Mouse (Mus musculus): ENCODE results near the gene Mipol1.

Gene Mipol1

DNA sequence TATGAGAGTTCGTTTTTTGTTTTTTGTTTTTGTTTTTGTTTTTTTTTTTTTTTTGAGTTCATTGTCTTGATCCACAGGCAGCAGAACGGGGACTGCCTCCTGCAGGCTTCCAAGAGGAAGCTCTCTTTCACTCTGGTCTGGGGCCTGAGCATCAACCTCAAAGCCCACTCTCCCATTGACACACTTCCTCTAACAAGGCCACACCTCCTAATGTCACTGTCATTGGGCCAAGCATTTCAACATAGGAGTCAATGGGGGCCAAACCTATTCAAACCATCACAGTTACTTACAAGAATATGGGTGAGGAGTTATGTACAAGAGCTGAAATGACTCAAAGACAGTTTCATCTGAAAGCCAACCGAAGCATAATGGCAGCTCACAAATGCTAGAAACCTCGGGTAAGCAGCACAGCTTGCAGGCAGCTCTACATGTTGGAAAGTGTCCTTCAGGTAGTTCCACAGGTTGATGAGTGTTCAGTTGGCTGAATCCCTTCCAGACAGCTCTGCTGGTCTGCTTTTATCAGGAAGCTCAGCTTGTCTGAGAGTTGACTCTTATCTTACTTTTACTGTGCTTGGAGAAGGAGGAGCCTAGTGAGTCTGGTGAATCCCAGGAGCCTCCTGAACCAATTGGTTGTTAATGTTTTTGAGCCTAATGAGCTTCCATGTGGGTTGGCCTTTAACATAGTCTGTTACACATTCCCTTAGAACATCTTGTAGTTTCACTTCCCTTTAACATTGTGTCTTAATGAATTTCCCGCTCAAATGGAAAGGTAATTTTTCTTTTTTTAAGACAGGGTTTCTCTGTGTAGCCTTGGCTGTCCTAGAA is 13.7 kb downstream of the Mipol1 start:
- no peak for DNase-seq (ENCODE audit: low spot score in 2 of 2)

DNA sequence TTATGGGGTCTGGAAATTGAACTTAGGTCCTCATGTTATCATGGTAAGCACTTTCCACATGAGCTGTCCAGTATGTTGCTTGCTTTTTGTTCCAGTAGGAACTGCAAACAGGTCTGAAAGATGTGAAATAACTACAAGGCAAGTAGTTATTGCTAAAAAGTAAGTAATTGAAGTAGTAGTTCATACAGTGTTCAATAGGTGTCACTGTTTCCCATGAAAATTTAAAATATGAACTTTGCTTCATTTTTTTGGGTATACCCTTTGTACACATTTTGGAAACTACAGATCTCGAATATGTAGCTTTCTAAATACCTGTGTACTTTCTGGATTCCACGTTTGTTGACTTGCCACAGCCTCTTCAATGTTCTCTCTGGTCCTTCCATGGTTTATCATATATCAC is 28.3 kb downstream of the Mipol1 start:
- no peak for DNase-seq (ENCODE audit: low spot score in 2 of 2)

DNA sequence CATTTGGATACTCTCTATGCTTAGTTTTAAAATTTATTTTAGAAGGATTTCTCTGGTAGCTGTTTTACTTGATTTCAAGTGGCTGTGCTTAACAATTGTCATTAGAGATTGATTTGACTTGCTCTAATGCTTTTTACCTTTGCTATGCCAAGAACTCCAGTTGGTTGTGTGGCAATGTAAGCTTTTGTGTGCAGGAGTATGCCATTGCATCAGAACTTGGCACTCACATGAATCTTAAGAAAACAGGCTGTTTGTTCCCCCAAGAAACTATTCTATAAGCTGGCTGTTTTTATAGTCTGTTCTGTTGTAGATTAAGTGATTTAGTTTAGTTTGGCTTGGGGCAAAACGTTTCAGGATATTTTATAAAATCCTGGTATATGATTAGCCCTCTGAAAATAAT is 45.2 kb downstream of the Mipol1 start:
- DNase-seq (ENCODE audit: low spot score in 2 of 2): no peak

DNA sequence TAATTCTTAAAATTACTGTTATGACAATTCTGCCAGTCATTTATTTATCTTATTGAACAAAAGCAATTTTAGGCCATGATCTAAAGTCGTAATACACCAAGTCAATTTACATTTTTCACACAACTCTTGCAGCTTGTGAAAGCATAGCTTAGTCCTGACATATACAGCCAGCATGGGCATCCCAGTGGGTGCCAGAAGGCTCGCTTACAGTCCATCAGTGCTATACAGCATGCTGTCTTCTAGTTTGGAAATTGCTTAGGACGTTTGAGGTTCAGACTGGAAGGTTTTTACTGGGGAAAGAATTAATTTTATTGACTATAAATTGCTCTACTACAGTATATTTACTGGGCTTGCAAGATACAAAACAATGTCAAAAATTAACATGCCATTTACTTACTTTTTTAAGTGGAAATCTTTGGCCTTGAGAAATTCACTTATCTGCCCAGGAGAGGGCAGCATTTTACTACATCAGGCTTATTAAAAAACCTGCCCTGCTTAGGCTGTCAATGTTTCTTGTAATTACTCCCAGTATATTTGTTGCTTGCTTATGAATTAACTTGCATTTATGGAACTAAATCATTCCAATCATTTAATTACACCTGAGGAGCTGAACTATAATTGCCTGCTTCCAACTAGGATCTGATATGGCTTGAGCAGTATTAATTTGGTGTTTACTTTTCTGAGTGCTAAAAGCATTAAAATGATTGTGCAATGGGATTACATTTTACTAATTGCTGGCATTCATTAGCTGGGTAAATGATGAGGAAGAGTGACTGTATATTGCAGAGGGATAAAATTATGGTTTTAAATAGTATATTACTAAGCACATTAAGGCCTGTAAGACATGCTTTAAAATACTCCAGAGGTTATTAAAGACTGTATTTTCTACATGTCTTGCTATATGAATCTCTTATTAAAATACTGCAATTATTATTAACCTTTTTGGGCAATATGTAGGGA is 51.2 kb downstream of the Mipol1 start:
- peak in 1 of 2 experiments; percentile 8 for DNase-seq (ENCODE audit: low spot score in 2 of 2)

DNA sequence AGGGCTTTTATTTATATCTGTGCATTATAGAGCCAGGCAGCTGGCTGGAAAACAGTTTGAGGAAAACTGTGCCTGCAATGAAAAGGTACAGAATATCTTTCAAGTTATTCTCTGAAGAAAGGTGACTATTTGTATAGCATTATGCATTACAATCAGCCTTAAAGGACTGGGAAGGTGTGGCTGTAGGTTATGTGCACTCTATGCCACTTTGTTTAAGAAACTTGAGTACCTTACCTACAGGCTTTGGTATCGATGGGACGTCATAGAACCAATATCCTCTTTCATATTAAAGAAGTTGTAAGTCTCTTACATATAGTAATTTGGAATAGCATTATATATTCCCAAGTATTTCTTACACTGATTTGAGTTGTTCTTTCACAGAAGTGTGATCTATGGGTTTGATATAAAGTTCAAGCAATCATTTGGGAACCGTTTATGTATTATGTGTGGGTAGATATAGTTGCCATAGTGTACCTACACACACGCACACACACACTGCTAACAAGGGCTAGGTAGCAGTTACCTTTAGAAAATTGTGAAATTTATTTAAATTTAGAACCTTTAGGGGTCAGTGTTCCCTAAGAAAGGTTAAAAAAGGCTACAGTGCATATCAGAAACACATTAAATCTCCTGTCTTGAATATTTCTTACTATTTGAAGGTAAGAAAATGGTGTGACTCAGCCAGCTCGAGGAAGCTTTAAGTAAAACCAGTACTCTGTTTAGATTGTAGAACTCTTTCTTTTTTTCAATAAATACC is 55.3 kb downstream of the Mipol1 start:
- no peak for DNase-seq (ENCODE audit: low spot score in 2 of 2)

DNA sequence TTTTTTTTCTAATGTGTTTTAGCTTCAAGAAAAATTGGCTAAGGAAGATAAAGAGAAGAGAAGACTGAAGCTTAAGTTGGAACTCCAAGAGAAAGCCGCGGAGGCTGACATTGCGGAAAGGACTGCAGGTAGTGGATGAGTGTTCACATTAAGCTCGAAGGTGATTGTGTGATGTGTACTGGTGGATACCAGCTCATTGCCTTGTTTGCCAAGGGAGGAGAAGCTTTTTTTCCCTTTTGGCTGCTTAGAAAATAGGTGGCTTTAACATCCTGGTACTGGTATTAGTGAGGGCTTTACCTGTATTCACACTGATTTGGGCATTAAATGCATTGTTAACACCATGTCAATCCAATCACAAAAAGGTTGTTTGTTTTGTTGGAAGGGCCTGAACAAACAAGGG is 77.1 kb downstream of the Mipol1 start:
- no peak for DNase-seq (ENCODE audit: low spot score in 2 of 2)

DNA sequence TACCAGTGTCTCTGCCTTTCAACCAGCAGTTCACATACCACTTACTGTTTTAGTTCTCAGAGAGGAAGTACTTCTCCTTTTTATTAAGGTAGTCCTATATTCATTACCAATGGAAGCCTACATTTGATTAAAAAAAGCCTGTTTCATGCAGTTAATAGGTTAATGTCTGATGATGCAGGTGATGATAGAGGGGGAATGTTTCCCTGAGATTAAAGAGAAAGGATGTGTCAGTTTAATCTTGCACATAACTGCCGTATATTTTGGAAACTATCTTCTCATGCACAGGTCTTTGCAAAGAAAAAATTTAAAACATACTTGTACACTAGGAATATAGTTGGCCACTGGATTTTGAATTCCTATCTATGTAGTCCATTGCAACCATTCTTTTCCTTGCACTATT is 77.5 kb downstream of the Mipol1 start:
- no peak for DNase-seq (ENCODE audit: low spot score in 2 of 2)

DNA sequence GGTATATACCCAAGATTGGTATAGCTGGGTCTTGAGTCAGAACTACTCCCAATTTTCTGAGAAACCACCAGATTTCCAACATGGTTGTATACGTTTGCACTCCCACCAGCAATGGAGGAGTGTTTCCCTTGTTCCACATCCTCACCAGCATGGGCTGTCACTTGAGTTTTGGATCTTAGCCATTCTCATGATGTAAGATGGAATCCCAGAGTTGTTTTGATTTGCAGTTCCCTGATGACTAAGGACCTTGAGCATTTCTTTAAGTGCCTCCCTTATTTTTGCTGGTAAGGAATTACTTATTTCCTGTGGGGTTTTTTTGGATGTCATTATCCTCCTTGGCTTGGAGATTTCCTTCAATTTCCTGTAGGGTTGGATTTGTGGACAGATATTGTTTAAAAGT is 108.8 kb downstream of the Mipol1 start:
- no peak for DNase-seq (ENCODE audit: low spot score in 2 of 2)

DNA sequence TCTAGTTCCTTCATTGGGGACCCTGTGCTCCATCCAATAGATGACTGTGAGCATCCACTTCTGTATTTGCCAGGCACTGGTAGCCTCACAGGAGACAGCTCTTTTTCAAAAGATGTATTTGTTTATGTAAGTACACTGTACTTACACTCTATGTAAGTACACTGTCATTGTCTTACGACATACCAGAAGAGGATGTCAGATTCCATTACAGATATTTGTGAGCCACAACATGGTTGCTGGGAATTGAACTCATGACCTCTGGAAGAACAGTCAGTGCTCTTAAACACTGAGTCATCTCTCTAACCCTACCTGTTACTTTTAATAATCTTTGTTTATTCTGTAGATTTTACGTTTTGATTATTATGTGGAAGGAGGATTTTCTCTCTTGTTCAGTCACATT is 109.9 kb downstream of the Mipol1 start:
- no peak for DNase-seq (ENCODE audit: low spot score in 2 of 2)

DNA sequence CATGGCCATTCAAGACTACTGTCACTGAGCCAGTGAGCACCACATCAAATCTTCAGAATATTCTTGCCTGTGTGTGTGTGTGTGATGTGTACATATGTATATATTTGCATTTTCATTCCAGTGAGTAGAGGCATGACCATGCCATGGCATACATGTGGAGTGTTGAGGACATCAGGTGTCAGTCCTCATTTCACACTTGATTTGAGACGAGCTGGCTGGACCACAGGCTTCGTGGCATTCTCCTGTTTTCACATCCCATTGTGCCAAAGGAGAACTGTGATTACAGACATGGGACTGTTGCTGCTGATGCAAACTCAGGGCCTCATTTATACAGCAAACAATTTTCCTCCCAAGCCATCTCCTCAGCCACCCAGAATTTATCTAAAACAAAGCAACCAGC is 132.5 kb downstream of the Mipol1 start:
- DNase-seq (ENCODE audit: low spot score in 2 of 2): peak in 1 of 2 experiments; percentile 39

DNA sequence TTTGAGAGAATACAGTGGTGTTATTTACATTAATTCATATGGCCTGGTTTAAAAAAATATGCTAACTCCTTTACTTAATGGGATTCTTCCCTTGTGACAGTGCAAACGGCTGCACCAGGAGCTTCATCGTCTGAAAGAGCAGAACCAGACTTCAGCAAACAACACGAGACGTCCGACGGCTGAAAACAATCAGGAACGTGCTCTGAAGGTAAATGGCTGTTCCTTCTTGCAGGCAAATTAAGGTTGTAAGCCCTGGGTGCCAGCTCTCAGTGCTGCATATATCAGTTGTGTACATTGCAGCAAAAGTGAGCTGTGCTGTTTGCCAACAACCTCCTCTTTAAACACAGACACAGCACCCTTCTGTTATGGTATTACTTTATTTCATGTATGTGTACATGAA is 133.8 kb downstream of the Mipol1 start:
- no peak for DNase-seq (ENCODE audit: low spot score in 2 of 2)

DNA sequence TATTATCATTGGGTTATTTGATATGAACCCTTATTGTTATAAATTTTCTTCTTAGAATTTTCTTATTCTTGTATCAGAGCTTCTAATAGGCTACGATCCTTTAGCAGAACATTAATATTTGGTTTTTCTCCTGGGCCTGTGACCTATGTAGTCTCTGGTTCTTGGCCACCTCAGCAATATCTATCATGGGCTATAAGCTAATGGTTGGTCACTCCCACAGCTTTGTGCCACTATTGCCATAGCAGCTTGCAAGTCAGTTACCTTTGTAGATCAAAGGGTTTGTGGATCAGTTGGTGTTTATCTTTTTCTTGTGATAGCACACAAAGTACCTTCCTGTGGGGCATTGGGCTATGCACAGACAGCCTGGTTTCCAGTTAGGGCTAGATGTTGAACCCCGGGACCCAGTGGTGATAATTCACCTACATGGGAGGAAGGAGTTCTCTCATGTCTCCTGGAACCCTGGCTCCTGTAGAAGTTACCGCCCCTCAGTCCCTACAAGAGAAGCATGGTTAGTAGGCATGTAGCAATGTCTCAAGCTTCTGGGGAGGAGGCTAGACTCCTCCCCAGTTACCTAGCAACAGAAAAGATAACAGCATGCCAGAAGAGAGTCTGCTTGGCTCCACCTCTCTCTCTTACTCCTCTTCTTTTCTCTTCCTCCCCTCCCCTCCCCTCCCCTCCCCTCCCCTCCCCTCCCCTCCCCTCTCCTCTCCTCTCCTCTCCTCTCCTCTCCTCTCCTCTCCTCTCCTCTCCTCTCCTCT is 141.7 kb downstream of the Mipol1 start:
- DNase-seq (ENCODE audit: low spot score in 2 of 2): no peak

DNA sequence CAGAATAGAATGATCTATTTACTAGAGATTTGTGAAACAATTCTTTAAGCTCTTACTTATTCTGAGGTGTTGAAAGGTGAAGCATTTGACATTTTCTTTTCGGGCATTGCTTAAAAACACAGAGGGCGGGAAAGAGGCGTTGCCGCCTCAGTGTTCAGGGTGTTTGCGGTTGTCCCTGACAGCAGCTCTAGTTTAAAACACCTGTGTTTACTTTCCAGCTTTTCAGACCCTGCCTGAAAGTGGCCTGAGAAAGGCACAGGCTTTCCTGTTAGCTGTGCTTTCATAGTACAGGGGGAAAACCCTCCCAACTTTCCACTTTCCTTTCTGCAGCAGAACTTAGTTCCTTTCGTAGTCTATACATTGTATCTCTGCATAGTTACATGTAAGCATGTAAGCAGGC is 152.6 kb downstream of the Mipol1 start:
- no peak for DNase-seq (ENCODE audit: low spot score in 2 of 2)

DNA sequence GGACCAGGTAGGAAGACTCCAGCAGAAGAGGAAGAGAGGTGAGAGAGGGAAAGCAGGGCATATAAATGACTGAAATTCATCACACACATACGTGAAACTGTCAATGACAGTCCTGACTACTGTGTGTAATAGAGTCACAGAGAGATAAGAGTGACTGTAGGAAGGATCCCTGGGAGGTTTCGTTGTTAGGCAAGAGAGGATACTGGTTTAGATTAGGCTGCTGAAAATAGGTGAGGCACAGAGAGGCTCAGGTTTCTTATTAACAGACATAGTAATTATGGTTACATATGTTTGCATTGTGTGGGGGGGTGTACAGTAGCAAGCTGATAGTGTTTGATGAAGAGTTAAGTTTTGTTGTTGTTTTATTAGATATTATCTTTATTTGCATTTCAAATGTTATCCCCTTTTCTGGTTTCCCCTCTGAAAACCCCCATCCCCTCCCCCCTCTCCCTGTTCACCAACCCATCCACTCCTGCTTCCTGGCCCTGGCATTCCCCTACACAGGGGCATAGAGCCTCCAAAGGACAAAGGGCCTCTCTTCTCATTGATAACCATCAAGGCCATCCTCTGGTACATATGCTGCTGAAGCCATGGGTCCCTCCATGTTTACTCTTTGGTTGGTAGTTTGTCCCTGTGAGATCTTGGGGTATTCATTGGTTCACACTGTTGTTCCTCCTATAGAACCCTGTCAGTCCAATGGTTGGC is 157.5 kb downstream of the Mipol1 start:
- no peak for DNase-seq (ENCODE audit: low spot score in 2 of 2)

DNA sequence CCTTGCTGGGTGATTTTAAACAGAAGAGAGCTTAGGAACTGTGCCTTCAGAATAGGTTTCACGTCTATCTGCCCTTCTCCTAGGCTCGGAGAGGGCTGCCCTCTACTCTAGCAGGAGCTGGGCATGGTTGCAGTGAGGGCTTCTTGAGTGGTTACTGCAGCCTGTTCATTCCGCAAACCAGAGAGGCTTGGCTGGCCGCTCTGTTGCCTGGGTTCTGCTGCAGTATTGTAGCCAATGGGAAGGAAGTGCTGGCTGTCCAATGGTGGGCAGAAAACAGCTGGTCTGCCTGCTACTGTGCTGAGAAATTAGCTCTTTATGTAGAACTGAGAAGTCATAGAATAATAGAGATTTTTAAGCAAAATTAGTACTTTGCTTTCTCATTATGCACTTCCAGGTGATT is 169.3 kb downstream of the Mipol1 start:
- DNase-seq (ENCODE audit: low spot score in 2 of 2): no peak

DNA sequence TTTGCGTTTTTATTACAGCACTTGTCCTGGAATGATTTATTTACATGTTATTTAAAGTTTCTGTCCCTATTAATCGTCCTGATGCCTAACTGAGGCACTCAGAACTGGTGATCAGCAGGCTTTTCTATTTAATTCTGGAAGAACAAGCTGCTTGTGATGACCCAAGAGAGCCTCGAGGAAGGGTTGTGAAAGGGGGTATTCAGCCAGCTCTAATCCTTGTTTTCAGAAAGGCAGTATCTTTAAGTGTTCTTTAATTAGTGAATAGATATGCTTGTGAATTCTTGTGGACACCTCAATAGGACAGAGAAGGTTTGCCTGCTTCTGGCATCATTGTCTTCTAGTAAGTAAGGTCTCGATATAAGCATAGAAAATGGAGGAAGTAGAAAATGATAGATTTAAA is 170.0 kb downstream of the Mipol1 start:
- no peak for DNase-seq (ENCODE audit: low spot score in 2 of 2)

DNA sequence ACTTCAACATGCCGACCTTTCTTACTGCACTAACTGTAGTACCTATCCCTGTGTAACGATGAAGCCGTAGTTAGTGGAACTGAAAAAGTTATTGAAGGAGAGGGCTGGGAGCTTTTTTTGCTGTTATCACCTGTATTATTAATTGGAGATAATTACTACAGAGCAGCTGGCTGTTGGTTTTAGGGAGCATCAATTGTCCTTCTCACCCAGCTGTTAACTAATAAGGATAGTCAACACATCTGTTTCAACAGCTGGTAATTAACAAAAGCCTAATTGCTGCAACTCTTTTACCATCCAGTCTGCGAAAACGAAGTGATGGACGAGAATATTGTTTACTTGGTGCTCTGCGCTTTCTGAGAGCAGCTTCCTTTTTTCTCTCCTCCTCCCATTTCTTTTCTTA is 170.9 kb downstream of the Mipol1 start:
- DNase-seq (ENCODE audit: low spot score in 2 of 2): no peak

DNA sequence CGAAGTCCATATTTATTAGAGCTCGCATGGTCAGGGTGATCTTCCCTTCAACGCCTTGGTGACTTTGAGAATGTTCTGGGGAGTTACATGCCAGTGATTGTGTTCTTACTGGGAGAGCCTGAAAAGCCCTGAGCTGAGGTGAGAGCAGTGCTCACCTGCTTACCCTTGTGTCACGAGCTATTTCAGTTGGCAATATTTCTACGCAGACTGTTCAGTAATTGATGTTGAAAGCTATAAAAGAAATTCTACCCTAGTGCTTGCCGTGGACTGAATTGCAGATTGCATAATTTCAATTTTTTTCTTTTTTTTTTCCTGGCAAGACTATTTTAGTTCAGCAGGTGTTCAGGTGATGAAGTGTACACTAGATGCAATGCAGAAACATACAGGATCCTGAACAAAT is 172.1 kb downstream of the Mipol1 start:
- DNase-seq (ENCODE audit: low spot score in 2 of 2): no peak

DNA sequence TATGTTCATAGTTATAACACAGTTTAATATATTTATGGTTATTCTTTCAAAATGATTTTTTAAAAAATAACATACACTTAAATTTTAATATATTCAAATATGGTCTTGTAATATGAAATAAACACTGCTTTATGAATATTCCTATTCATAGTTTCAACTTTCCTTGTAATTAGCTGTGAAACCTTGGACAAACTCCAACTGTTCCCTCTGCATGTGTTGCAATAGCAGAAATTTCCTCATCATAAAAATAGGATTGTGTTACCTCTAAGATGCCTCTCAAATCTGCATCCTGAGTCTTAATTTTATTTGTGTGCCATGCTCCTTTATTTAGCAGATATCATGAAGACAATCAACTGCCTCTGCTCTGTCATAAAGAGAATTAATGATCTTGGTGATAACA is 179.7 kb downstream of the Mipol1 start:
- no peak for DNase-seq (ENCODE audit: low spot score in 2 of 2)

DNA sequence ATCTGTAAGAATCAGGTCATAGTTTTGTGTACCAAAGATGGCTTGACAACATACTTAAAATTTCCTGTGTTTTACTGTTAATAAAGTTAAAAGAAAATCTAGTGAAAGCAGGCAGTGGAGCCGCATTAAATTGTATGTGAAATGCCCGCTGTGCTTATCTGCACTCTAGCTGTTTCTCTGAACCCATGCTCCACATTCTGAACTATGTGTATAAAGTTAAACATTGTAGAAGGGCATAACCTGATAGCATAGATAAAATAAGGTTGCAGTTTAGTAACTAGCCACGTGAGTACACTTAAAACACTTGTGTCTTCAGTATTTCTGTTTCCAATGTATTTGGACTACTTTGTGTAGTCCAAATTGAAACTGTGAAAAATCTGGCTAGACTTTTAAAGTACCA is 183.6 kb downstream of the Mipol1 start:
- no peak for DNase-seq (ENCODE audit: low spot score in 2 of 2)

DNA sequence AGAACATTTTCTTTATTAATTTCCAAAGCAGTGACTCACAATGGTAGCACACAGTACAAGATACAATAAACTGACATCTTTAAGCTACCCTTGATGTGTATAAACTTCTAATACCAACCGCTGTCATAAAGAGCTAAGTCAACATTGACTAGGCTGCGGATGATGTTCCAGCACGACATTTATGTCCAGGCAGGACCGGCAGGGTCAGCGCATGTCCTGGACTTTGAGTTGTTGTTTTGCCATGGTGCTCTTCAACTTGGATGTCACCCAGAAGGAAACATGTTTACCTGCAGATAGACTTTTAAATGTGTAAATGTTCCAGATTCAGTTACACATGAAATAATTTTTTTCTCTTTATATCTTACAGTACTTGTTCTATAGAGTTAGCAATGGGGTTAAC is 194.7 kb downstream of the Mipol1 start:
- DNase-seq (ENCODE audit: low spot score in 2 of 2): no peak
